Mouse (Mus musculus) lung, embryonic 15.5 days (tissue): ENCODE measurements around the gene Pdlim7. TPM values are rescaled to one million over a fixed set of nuclear protein-coding genes. Genes with fewer than 3 reads are reported as not detected.

Experiments used
- ATAC-seq: fragments of 200-750 bp; cut with Nextera tagmentation; 2 replicates; pipeline ENCODE4 v1.8.0; 2017; ENCODE audit warnings: moderate number of reproducible peaks, borderline replicate concordance; ENCODE audit not compliant: low FRiP score, low TSS enrichment; ENCODE audit errors: extremely low read depth
- H3K27ac ChIP-seq: fragments of 300-500 bp; sonication (generic); 2 replicates; pipeline ENCODE4 v1.5.1; 2015; ENCODE audit warnings: moderate library complexity, mild to moderate bottlenecking, inconsistent platforms
- H3K27me3 ChIP-seq: fragments of 300-500 bp; sonication (generic); 2 replicates; pipeline ENCODE4 v1.6.1; 2015; ENCODE audit warnings: inconsistent platforms
- H3K36me3 ChIP-seq: fragments of 300-500 bp; sonication (generic); 2 replicates; pipeline ENCODE4 v1.6.1; 2015; ENCODE audit warnings: inconsistent platforms
- H3K4me1 ChIP-seq: fragments of 300-500 bp; sonication (generic); 2 replicates; pipeline ENCODE4 v1.6.1; 2015; ENCODE audit warnings: inconsistent platforms
- H3K4me2 ChIP-seq: fragments of 300-500 bp; sonication (generic); 2 replicates; pipeline ENCODE4 v1.6.1; 2015; ENCODE audit warnings: inconsistent platforms, mild to moderate bottlenecking, moderate library complexity
- H3K4me3 ChIP-seq: fragments of 300-500 bp; sonication (generic); 2 replicates; pipeline ENCODE4 v1.5.1; 2015; ENCODE audit warnings: mild to moderate bottlenecking, inconsistent platforms
- H3K9ac ChIP-seq: fragments of 300-500 bp; sonication (generic); 2 replicates; pipeline ENCODE4 v1.6.1; 2015; ENCODE audit warnings: inconsistent platforms
- H3K9me3 ChIP-seq: fragments of 300-500 bp; sonication (generic); 2 replicates; pipeline ENCODE4 v1.6.1; 2016; ENCODE audit warnings: inconsistent platforms
- WGBS: fragments of 180-500 bp; shearing (Covaris S2); methylation state at CpG from one replicate; pipeline ENCODE4 v1.1.7; 2015; 5-methylcytosine and 5-hydroxymethylcytosine counted together
- microRNA-seq: library from miRNA; unstranded; fragments of <30 nt; microRNA quantifications from one replicate; pipeline ENCODE4, GENCODE M21; 2016
- polyA plus RNA-seq: library from polyadenylated mRNA; unstranded; fragments of >200 nt; fragmentation: Nextera tagmentation; extraction: Ambion mirVana; gene quantifications from 2 replicates; pipeline ENCODE4 v1.2.1, GENCODE M21; 2015

The Pdlim7 gene
- polyA plus RNA-seq, 1 experiment from 2014 or later = 169 TPM

DNA sequence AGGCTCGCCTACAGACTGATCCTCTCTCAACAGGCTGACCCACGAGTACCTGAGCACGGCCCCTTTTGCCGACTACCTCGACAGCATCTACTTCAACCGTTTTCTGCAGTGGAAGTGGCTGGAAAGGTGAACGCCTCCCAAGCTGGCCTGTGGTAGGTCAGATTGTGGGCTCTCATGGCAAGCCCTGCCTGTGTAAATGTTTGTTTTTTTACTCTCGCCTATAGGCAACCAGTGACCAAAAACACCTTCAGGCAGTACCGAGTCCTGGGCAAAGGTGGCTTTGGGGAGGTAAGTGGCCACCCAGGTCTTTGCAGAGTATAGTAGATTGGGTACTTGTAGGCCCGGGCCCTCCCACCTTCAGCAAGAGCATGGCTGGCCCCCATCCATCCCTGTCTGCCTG lies 62.2 kb downstream of the Pdlim7 start:
- Histone ChIP-seq H3K27me3 (no peaks in the 10 kb centered on the region), H3K4me1 (peaks cover 12% of the 10 kb centered on the region), H3K9me3 (no peaks in the 10 kb centered on the region), H3K36me3 (peaks cover 60% of the 10 kb centered on the region), H3K4me3 (no peak overlapping the region), H3K27ac (no peak overlapping the region), H3K9ac (no peak overlapping the region), H3K4me2 (no peak overlapping the region)
- 83% methylated on average over 10 of the region's 10 CpGs for WGBS
- no peak for ATAC-seq

GRCm38 (mm10) chr13:55450511-55450980 lies 62.9 kb downstream of the Pdlim7 start:
- no peak overlapping the region for H3K27ac ChIP-seq
- H3K9ac ChIP-seq = no peak overlapping the region
- 77% methylated on average over 11 of the region's 11 CpGs for WGBS
- H3K9me3 ChIP-seq = no peaks in the 10 kb centered on the region
- no peak overlapping the region for H3K4me3 ChIP-seq
- ATAC-seq = no peak
- no peaks in the 10 kb centered on the region for H3K27me3 ChIP-seq
- H3K4me2 ChIP-seq = no peak overlapping the region
- peaks cover 17% of the 10 kb centered on the region for H3K4me1 ChIP-seq
- H3K36me3 ChIP-seq = peaks cover 58% of the 10 kb centered on the region

DNA sequence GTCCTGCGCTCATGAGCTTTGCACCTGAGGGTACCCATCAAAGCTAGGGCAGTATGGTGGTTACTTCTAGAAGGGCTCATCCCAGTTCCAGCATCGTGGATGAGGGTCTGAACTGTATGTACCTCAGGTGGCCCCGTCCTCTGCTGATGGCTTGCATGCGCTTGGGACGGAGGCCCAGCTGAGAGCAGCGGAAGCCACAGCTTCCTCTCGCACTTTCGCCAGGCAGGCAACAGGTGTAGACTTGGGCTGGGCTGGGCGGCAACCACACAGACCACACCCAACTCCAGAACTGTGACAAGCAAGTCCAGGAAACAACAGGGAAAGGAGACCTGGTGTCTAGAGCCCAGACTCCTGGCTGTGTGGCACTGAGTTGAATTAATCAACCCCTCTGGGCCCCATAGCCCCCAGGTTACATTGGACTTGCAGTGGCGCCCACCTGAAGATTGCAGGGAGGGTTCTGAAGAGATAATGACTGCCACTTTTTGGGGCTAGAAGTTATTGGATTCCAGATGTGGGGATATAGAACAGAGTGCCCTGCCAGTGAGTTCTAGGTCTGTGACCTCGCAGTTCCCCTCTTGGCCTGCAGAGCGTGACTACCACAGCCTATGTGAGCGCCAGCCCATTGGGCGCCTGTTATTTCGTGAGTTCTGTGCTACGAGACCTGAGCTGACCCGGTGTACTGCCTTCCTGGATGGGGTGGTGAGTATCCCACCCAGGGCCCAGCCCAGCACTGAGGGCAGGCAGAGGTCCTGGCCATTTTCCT lies 63.6 kb downstream of the Pdlim7 start:
- peaks cover 51% of the 10 kb centered on the region for H3K36me3 ChIP-seq
- H3K9ac ChIP-seq = no peak overlapping the region
- WGBS = 89% methylated on average over 17 of the region's 17 CpGs
- no peak overlapping the region for H3K4me3 ChIP-seq
- H3K9me3 ChIP-seq = no peaks in the 10 kb centered on the region
- no peaks in the 10 kb centered on the region for H3K27me3 ChIP-seq
- no peak for ATAC-seq
- H3K4me2 ChIP-seq = no peak overlapping the region
- peaks cover 17% of the 10 kb centered on the region for H3K4me1 ChIP-seq
- H3K27ac ChIP-seq = no peak overlapping the region

DNA sequence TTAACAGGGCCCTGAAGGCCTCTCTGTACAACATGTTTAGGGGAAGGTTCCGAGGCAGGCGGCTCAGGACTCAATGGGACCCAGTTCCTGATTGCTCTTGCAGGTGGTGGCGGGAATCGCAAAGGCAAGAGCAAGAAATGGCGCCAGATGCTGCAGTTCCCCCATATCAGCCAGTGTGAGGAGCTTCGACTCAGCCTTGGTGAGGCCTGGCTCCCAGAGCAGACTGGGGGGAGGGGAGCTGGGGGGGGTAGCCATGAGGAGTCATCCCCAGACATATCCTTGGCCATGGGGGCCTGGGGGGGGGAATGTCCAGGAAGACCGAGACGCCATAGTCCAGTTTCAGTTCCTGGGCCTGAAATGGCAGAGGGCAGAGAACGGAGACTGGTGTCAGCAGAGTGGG lies 64.3 kb downstream of the Pdlim7 start:
- peaks cover 46% of the 10 kb centered on the region for H3K36me3 ChIP-seq
- 92% methylated on average over 9 of the region's 9 CpGs for WGBS

DNA sequence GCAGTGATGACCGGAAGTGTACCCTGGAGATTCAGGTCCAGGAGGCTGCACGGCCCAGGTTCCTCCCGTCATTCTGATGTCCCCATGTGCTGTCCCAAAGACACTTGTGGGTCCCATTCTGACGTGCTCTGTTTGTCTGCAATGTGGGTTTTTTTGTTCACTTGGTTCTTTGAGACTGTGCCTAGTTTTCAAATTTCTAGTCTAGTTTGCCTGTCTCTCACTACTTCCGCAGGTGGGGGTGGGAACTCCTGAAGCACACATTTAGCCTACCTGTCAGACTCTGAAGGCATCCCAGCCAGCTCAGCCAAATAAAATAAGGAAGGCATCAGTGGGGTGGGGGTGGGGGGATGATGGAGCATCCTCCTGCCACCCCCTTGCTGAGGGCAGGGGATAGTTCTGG lies 65.3 kb downstream of the Pdlim7 start:
- H3K27ac ChIP-seq = no peak overlapping the region
- no peak for ATAC-seq
- 87% methylated on average over 5 of the region's 5 CpGs for WGBS
- no peaks in the 10 kb centered on the region for H3K9me3 ChIP-seq
- peaks cover 23% of the 10 kb centered on the region for H3K4me1 ChIP-seq
- no peak overlapping the region for H3K4me3 ChIP-seq
- H3K36me3 ChIP-seq = peaks cover 36% of the 10 kb centered on the region
- H3K9ac ChIP-seq = no peak overlapping the region
- H3K4me2 ChIP-seq = no peak overlapping the region
- no peaks in the 10 kb centered on the region for H3K27me3 ChIP-seq

More for the DNA sequence above, 64.3 kb downstream of the Pdlim7 start:
- no peak overlapping the region for H3K27ac ChIP-seq
- H3K4me2 ChIP-seq = no peak overlapping the region
- H3K9me3 ChIP-seq = no peaks in the 10 kb centered on the region
- ATAC-seq = no peak
- H3K4me1 ChIP-seq = peaks cover 17% of the 10 kb centered on the region
- no peaks in the 10 kb centered on the region for H3K27me3 ChIP-seq
- H3K9ac ChIP-seq = no peak overlapping the region
- no peak overlapping the region for H3K4me3 ChIP-seq

DNA sequence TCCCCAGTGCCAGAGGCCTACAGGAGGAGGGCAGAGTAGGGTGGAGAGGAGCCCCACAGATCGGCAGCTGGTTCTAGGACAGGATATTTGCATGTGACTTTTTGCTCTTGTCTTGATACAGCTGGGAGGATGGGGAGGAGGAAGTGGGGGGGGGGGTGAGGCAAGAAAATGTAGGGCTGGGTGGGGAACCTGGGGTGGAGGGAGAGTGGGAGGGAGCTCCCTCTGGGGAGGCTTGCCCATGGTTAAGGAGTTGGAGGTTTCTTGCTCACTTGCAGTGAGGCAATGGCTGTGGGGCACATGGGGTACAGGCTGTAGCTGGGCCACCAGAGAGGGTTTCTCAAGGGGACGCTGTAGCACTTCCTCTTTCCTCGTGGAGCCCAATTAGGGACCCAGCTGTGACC lies 65.9 kb downstream of the Pdlim7 start:
- H3K4me1 ChIP-seq = peaks cover 23% of the 10 kb centered on the region
- whole genome bisulfite sequencing = 42% methylated on average over 3 of the region's 3 CpGs
- peak overlapping the region; percentile 62; the same call in 1 of the 2 replicates for H3K4me2 ChIP-seq
- H3K27me3 ChIP-seq = no peaks in the 10 kb centered on the region
- peaks cover 30% of the 10 kb centered on the region for H3K36me3 ChIP-seq
- H3K9ac ChIP-seq = no peak overlapping the region
- H3K9me3 ChIP-seq = no peaks in the 10 kb centered on the region
- ATAC-seq = no peak
- H3K27ac ChIP-seq = no peak overlapping the region
- H3K4me3 ChIP-seq = no peak overlapping the region

DNA sequence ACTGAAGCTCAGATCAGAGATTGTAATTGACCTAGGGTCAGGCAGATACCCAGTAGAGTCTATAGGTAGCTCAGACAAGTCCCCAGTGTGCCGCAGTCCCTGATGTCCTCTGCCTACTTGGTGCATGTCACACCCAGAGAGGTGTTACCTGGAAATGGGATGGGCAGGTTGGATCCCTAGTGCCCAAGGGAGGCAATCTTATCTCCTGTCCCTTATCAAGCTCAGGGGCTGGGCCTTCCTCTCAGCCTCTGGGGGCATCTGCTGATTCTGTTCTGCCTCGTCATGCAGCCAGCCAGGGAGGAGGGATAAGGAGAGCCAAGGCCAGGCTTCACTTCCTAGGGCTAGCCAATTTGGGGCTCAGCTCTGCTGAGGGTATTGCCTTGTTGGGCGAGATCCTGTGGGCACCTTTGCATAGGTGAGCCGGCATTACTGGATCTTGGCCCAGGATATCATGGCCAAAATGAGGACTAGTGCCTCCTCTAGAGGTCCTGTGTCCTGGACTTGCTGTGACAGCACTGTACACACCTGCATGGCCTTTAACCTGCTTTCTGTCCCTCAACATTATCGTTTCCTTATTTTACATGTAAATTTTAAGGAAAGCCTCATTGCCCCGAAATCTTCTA lies 66.9 kb downstream of the Pdlim7 start:
- peak overlapping the region; percentile 90 for H3K4me3 ChIP-seq
- H3K4me1 ChIP-seq = peaks cover 23% of the 10 kb centered on the region
- H3K27ac ChIP-seq = no peak overlapping the region
- H3K36me3 ChIP-seq = peaks cover 21% of the 10 kb centered on the region
- H3K27me3 ChIP-seq = no peaks in the 10 kb centered on the region
- no peaks in the 10 kb centered on the region for H3K9me3 ChIP-seq
- 72% methylated on average over 6 of the region's 6 CpGs for WGBS
- no peak for ATAC-seq
- peak overlapping the region; percentile 62 for H3K4me2 ChIP-seq
- 0 out of 2 replicates have a peak overlapping the region, but pooled peaks have one; percentile 97 for H3K9ac ChIP-seq

Small RNAs within 50 kb of the gene (microRNA-seq; reads per million reads assigned to microRNA genes)
- gene Mir6943 = 0.56 reads per million
- 15.4 reads per million, percentile 33 among the genes with 10 or more reads in this experiment for gene Mir6944
- 2.2 reads per million, percentile 7 among the genes with 10 or more reads in this experiment for gene Mir6945

Other genes starting within 250 kb of the Pdlim7 start
- gene Prelid1, start 193.2 kb downstream of the Pdlim7 start, polyA plus RNA-seq = 489 and 499 TPM in 2 replicates
- gene Rab24, start 191.7 kb downstream of the Pdlim7 start, polyA plus RNA-seq = 83.7 and 87.6 TPM in 2 replicates
- gene Mxd3, start 183.9 kb downstream of the Pdlim7 start, polyA plus RNA-seq = 47.2 and 47.5 TPM in 2 replicates
- gene Lman2, start 150.9 kb downstream of the Pdlim7 start, polyA plus RNA-seq = 111 and 112 TPM in 2 replicates
- 1.2 and 1.3 TPM in 2 replicates for gene Rgs14, start 143.9 kb downstream of the Pdlim7 start, polyA plus RNA-seq
- 0.17 TPM in 1 of 2 replicates, not detected in the other for gene Slc34a1, start 115.5 kb downstream of the Pdlim7 start, polyA plus RNA-seq
- not detected in 2 replicates for gene Pfn3, start 98.4 kb downstream of the Pdlim7 start, polyA plus RNA-seq
- gene F12, start 86.9 kb downstream of the Pdlim7 start, polyA plus RNA-seq = 0.10 and 0.65 TPM in 2 replicates
- 45.1 and 45.7 TPM in 2 replicates for gene Grk6, start 68.6 kb downstream of the Pdlim7 start, polyA plus RNA-seq
- 0.29 and 0.39 TPM in 2 replicates for gene Prr7, start 49.4 kb downstream of the Pdlim7 start, polyA plus RNA-seq
- 124 and 132 TPM in 2 replicates for gene Dbn1, start 25.6 kb downstream of the Pdlim7 start, polyA plus RNA-seq
- gene Dok3, start 15.6 kb upstream of the Pdlim7 start, polyA plus RNA-seq = 2.7 and 3.1 TPM in 2 replicates
- 65.7 and 67.2 TPM in 2 replicates for gene Ddx41, start 23.0 kb upstream of the Pdlim7 start, polyA plus RNA-seq
- gene Fam193b, start 57.4 kb upstream of the Pdlim7 start, polyA plus RNA-seq = 33.4 and 40.3 TPM in 2 replicates
- 179 and 184 TPM in 2 replicates for gene Tmed9, start 60.1 kb upstream of the Pdlim7 start, polyA plus RNA-seq
- 25.1 and 29.1 TPM in 2 replicates for gene B4galt7, start 86.2 kb upstream of the Pdlim7 start, polyA plus RNA-seq
- 53.1 and 58.4 TPM in 2 replicates for gene Caml, start 109.3 kb upstream of the Pdlim7 start, polyA plus RNA-seq
- 29.0 and 31.6 TPM in 2 replicates for gene Ddx46, start 121.4 kb upstream of the Pdlim7 start, polyA plus RNA-seq
- 59.3 and 64.9 TPM in 2 replicates for gene B230219D22Rik, start 179.4 kb upstream of the Pdlim7 start, polyA plus RNA-seq
- 93.0 TPM in 2 replicates for gene Txndc15, start 201.0 kb upstream of the Pdlim7 start, polyA plus RNA-seq
- gene Pcbd2, start 213.7 kb upstream of the Pdlim7 start, polyA plus RNA-seq = 57.9 and 60.5 TPM in 2 replicates